Mouse (Mus musculus): ENCODE results near the gene Ezr. TPM values are rescaled to one million over a fixed set of nuclear protein-coding genes. Genes with fewer than 3 reads are reported as not detected.
"Not testable (repeated sequence)": the region's sequence is repeated elsewhere in the genome, so short reads cannot be mapped to it uniquely, and the experiment has no call there.

The Ezr gene
- polyA plus RNA-seq, 1 experiment: 84.0 TPM

DNA sequence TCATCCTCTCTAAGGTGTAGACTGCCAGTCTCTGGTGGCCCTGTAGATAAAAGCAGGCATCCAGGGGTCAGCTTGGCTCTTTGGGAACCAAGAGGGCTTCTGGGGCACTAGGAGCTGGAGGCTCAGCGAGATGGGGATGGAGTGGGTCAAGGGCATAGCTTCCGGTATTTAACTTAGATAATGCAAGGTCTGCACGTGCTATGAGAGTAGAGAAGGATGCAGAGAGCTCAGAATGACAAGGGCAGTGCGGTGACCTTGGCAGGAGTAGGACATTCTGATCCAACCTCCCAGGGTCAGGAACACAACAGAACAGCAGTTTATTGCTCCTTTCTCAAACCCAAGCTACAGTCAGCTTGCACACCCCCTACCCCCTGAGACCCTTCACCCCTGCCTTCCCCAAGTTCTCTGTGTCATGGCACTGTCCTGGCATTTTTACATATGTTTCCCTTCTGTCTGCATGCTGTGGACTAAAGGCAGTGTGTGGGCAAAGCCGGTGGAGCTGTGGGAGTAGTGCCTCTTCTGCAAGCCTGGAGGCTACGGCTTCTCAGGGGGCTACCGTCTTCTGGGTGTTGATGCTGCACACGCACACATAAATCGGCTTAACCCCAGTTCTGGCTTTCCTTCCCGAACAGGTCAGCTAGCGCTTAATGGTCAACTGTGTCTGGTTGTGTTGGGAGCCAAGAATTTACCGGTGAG lies 47.7 kb downstream of the Ezr start:
- TF ChIP-seq POLR2A (IDR thresholded peaks at IDR 0.05; ENCODE audit: borderline replicate concordance, extremely low read depth, low read depth, low read length) (no peak), CTCF (IDR thresholded peaks at IDR 0.05; ENCODE audit: insufficient read depth, low read length) (no peak)

DNA sequence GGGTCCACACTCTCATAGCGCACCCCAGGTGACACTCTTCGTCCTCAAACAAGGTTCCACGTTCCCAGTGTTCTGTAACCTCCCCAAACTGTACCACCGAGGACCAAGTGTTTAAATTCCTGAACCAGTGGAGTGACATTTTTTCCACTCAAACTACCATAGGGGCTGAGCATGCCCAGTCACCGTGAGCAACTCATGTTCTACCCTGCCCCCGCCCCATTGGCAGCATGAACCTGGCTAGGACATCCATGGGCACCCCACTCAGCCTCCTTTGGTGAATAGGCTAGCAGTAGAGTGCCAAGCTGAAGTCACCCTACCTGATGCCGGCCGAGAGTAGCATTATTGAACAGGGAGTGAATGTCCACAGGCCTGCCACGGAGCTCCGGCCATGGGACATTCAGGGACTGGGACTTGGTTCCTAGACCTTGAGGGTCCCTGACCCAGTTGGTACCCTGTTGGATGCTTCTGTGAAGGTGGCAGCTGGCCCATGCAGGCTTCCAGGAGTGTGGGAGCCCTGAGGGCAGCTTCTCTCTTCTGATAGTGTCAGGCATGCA lies 49.2 kb downstream of the Ezr start:
- Histone ChIP-seq H3K4me3 (replicated peaks; ENCODE audit: extremely low read depth, low read depth, low read length) (no peak overlapping the region), H3K4me1 (ENCODE audit: control insufficient read depth, insufficient read depth, low read length) (peaks cover 4% of the 10 kb centered on the region)
- 88% methylated on average over 10 of the region's 10 CpGs for WGBS
- DNase-seq: no peak
- no peak for TF ChIP-seq POLR2A (IDR thresholded peaks at IDR 0.05; ENCODE audit: borderline replicate concordance, extremely low read depth, low read depth, low read length)
- TF ChIP-seq CTCF (IDR thresholded peaks at IDR 0.05; ENCODE audit: insufficient read depth, low read length): no peak

More for the DNA sequence above, 47.7 kb downstream of the Ezr start:
- Histone ChIP-seq H3K4me3 (replicated peaks; ENCODE audit: extremely low read depth, low read depth, low read length) (no peak overlapping the region), H3K4me1 (ENCODE audit: control insufficient read depth, insufficient read depth, low read length) (peaks cover 4% of the 10 kb centered on the region)
- 89% methylated on average over 12 of the region's 12 CpGs for WGBS
- DNase-seq: no peak

DNA sequence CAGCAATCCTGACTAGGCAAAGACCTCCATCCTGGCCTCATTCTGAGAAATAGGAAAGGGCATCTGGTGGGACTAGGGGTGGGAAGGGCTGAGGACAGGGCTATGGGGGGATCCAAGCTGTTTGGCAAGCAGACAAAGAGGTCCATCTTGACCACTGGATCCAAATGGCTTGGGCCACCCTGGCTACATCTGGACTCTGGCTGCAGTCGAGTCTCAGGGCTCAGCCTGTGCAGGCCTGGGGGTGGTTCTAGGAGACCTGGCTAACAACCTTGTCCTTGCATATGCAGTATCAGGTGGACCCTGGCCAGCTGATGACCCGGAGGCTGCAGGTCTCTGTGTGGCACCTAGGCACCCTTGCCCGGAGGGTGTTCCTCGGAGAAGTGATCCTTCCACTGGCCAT lies 49.9 kb downstream of the Ezr start:
- 97% methylated on average over 4 of the region's 4 CpGs for WGBS
- no peak for DNase-seq
- TF ChIP-seq POLR2A (IDR thresholded peaks at IDR 0.05; ENCODE audit: borderline replicate concordance, extremely low read depth, low read depth, low read length): no peak
- no peak for TF ChIP-seq CTCF (IDR thresholded peaks at IDR 0.05; ENCODE audit: insufficient read depth, low read length)
- Histone ChIP-seq H3K4me1 (ENCODE audit: control insufficient read depth, insufficient read depth, low read length) (peaks cover 4% of the 10 kb centered on the region), H3K4me3 (replicated peaks; ENCODE audit: extremely low read depth, low read depth, low read length) (no peak overlapping the region)

DNA sequence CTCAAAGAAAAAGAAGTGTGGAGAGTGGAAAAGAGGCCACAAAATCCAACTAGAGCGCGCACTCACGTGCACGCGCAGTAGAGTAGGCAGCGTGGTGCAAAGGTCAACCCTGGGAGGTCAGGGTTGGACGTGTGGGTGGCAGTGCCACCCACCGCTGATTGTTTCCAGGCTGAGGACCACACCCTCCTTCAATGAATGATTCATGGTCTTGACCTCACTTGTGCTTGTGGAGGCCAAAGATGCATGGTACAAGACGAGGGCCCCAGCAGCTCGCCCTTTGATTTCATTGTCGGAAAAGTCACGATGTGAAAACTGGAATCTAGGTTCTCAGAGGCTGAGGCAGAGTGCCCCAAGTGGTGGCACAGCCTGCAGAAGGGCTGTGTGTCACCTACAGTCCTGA lies 51.0 kb downstream of the Ezr start:
- peaks cover 2% of the 10 kb centered on the region for H3K4me1 ChIP-seq (ENCODE audit: control insufficient read depth, insufficient read depth, low read length)
- H3K4me3 ChIP-seq (replicated peaks; ENCODE audit: extremely low read depth, low read depth, low read length): no peak overlapping the region
- WGBS: 76% methylated on average over 12 of the region's 12 CpGs
- no peak for DNase-seq
- TF ChIP-seq CTCF (IDR thresholded peaks at IDR 0.05; ENCODE audit: insufficient read depth, low read length): no peak
- TF ChIP-seq POLR2A (IDR thresholded peaks at IDR 0.05; ENCODE audit: borderline replicate concordance, extremely low read depth, low read depth, low read length): no peak

DNA sequence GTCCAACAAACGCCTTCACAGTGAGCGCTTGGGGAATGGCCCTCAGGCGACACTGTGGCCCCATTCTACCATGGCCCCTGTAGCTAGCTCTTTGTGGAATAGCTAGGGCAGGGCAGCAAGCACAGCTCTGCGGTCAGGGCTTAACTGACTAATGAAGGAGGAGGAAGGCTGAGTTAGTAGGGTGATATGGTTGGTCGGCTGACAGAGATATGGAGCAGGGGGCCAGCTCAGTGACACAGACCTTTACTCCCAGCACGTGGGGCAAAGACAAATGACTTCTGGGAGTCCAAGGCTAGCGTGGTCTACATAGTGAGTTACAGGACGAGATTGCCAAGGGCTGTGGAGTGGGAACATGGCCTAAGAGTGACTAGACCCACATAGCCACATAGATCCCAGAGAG lies 51.5 kb downstream of the Ezr start:
- DNase-seq: no peak
- WGBS: 87% methylated on average over 8 of the region's 8 CpGs
- Histone ChIP-seq H3K4me1 (ENCODE audit: control insufficient read depth, insufficient read depth, low read length) (no peaks in the 10 kb centered on the region; the same call in 1 of the 2 replicates), H3K4me3 (replicated peaks; ENCODE audit: extremely low read depth, low read depth, low read length) (no peak overlapping the region)
- TF ChIP-seq CTCF (IDR thresholded peaks at IDR 0.05; ENCODE audit: insufficient read depth, low read length) (no peak), POLR2A (IDR thresholded peaks at IDR 0.05; ENCODE audit: borderline replicate concordance, extremely low read depth, low read depth, low read length) (no peak)

DNA sequence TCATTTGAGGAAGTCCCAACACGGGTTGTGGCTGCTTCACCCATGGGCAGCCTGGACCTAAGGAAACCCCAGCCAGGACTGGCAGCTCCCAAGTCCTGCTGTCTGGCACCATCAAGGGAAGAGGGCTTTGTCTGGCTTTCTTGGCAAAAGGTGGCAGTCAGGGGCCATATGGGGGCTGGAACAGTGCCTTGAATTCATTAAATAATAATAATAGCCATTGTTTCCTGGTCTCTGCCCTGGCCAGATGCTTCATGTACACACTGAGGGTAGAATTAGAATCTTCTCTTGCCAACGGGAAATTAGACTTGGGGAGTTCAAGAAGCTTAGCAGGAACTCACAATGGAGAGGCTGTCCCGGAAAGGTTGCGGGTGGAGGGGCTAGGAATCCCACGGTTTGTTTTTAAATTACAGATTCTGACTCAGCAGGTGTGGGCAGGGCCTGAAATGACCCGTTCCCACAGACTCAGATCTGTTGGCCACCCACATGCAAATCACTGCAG lies 53.3 kb downstream of the Ezr start:
- Histone ChIP-seq H3K4me1 (ENCODE audit: control insufficient read depth, insufficient read depth, low read length) (no peaks in the 10 kb centered on the region; the same call in 1 of the 2 replicates), H3K4me3 (replicated peaks; ENCODE audit: extremely low read depth, low read depth, low read length) (no peak overlapping the region)
- 15% methylated on average over 6 of the region's 6 CpGs for WGBS
- TF ChIP-seq POLR2A (IDR thresholded peaks at IDR 0.05; ENCODE audit: borderline replicate concordance, extremely low read depth, low read depth, low read length): no peak
- no peak for TF ChIP-seq CTCF (IDR thresholded peaks at IDR 0.05; ENCODE audit: insufficient read depth, low read length)
- DNase-seq: peak; percentile 9

DNA sequence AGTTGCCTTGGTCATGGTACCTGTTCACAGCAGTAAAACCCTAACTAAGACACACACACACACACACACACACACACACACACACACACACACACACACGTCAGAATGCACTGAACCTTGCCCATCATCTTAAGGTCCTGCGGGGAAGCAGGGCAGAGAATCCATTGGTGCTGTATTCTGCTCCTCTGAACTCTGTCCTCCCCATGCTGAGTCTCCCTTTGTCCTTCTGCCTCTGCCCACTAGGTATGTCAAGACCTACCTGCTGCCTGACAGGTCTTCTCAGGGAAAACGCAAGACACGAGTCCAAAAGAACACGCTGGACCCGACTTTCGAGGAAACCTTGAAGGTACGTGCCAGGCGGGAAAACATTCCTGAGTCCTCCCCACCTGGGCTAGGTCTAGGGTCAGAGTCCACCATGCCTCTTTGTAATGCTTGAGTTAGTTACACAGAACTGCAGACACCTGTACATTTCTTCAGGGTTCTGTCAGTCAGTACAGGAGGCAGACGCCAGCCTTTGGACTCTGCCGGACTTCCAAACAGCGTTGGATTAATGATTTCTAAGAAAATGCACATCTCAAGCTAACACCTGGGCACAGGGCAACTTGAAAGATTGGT lies 54.5 kb downstream of the Ezr start:
- TF ChIP-seq CTCF (IDR thresholded peaks at IDR 0.05; ENCODE audit: insufficient read depth, low read length) (no peak), POLR2A (IDR thresholded peaks at IDR 0.05; ENCODE audit: borderline replicate concordance, extremely low read depth, low read depth, low read length) (no peak)
- WGBS: 92% methylated on average over 12 of the region's 12 CpGs
- Histone ChIP-seq H3K4me3 (replicated peaks; ENCODE audit: extremely low read depth, low read depth, low read length) (no peak overlapping the region), H3K4me1 (ENCODE audit: control insufficient read depth, insufficient read depth, low read length) (no peaks in the 10 kb centered on the region; the same call in 1 of the 2 replicates)
- DNase-seq: no peak

DNA sequence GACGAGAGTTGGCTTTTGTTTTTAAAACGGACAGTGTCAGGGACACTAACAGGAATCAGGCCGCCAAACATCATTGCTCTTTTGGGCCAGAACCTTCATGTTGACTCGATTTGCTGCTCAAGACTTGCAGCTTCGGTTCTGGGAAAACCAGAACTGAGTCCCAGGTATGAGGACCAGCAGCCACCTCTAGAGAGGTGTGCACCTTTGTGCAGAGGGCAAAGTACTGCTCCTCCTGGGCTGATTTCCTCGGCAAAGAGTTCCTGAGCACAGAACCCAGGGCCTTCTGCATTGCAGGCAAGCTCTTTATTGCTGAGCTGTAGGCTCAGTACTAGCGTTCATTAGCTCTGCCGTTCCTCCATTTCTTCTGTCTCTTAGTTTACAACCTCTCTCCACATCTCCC lies 68.6 kb downstream of the Ezr start:
- H3K4me1 ChIP-seq (ENCODE audit: control insufficient read depth, insufficient read depth, low read length); DNase-seq; H3K4me3 ChIP-seq (replicated peaks; ENCODE audit: extremely low read depth, low read depth, low read length): not testable (repeated sequence)
- 83% methylated on average over 8 of the region's 8 CpGs for WGBS

DNA sequence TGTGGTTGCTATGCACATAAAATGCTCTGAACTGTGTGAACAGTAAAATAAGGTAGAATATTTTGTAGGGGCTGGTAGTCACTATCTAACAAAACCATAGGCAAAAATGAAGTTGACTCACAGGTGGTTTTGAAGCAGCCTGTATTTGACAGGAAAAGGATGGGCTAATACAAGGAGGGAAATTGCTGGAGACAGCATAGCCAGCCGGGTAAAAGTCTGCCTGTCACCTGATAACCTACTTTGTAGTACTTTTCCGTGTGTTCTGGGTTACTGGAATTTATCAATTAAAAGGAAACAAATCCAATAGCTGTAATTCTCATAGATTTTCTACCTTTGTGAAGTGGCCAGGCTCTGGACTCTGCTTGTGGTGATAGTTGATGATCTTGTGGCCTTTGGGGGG lies 69.1 kb downstream of the Ezr start:
- not testable (repeated sequence) for DNase-seq; H3K4me1 ChIP-seq (ENCODE audit: control insufficient read depth, insufficient read depth, low read length); H3K4me3 ChIP-seq (replicated peaks; ENCODE audit: extremely low read depth, low read depth, low read length)
- WGBS: 63% methylated on average over 2 of the region's 2 CpGs

DNA sequence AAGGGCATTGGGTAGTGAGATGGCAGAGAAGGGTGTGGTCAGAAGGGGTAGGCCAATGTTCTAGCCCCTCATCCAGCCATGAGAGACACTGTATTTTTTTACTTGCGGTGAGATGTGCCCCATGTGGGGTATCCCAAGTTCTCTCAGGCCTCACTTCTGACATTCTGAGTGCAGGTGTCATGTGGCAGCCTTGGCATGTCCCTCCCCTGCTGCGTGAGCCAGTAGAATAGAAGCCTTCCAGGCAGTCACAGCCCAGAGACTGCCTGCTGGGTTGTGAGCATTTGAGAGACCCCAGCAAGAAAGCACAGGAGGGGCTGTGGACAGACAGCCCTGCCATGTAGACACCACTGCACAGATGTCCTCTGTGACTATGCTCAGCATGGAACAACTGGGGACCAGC lies 74.4 kb downstream of the Ezr start:
- 94% methylated on average over 2 of the region's 2 CpGs for WGBS
- not testable (repeated sequence) for H3K4me1 ChIP-seq (ENCODE audit: control insufficient read depth, insufficient read depth, low read length); H3K4me3 ChIP-seq (replicated peaks; ENCODE audit: extremely low read depth, low read depth, low read length); DNase-seq

DNA sequence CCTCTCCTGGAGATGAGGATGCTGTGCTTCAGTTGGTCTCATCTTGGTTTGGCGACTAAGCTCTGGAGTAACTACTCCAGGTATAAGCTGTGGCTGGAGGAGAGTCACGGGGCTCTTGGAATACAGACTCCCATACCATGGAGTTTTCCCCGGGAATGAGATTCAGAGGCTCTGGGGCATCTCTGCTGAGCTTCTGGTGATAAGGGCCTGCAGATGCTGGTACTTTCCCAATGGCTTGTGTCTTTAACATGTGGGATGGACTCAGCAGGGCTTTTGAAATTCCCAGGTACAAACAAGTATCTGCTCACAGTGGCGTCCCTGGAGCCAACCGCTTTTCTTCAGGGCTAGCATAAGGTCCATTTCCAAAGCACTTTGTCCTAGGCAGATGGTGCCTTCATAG lies 75.2 kb downstream of the Ezr start:
- H3K4me1 ChIP-seq (ENCODE audit: control insufficient read depth, insufficient read depth, low read length); H3K4me3 ChIP-seq (replicated peaks; ENCODE audit: extremely low read depth, low read depth, low read length); DNase-seq: not testable (repeated sequence)
- 91% methylated on average over 5 of the region's 5 CpGs for WGBS

DNA sequence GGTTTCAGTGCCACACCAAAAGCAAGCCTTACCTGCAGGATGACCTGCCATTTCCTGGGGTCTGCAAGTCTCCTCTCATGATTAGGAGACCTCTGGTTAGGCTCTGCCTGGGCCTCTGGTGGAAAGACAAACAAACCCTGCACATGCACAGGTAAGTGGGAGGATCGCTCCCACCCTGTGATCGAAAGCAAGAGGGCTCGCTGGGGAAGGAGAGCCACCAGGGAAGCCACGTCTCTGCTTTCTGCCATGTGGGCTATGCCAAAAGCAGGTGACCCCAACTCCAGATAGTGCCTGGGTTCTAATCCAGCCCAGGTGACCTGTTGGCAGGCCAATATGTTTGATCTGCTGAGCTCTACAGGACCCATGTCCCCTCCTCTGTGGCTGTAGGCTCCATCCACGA lies 76.1 kb downstream of the Ezr start:
- H3K4me1 ChIP-seq (ENCODE audit: control insufficient read depth, insufficient read depth, low read length); H3K4me3 ChIP-seq (replicated peaks; ENCODE audit: extremely low read depth, low read depth, low read length); DNase-seq: not testable (repeated sequence)
- 94% methylated on average over 5 of the region's 5 CpGs for WGBS

DNA sequence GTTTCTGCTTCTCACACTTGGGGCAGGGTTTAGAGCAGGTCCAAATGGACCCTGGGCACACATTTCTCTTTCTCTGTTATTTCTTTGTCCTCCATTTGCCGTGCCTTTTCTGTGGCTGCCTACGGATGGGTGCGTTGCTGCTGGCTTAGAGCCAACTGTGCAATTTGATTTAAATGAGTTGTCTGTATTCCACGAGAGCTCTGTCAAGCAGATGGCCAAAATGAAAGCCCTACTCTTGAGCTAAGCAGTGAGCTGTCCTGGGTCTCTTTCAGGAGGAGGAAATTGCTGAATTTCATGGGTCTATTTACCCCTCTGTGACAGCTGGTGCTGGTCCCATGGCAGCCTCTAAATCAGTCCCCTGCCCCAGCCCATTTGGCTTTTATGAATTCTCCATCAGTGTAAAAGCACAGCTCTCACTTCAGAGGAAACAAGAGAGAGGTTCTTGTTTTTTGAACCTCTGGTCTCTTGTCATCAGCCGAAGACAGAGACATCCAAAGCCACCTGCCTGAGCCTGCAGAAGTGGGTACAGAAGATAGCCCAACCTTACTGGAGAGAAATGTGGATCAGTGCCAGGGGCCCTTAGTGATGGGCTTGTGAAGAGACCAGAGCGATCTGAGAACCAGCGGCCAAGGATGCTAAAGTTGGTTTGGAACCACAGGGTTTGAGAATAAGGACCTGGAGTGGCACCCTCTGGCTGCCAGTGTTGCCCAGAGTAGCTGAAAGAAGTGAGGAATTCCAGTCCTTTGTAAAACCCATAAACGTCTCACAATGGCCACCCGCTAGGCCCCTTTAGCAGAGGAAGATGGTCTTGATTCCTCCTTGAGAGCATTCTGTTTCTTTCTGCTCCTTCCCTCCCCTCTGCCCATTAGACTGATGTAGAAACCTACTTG lies 79.0 kb downstream of the Ezr start:
- WGBS: 65% methylated on average over 8 of the region's 9 CpGs
- not testable (repeated sequence) for H3K4me1 ChIP-seq (ENCODE audit: control insufficient read depth, insufficient read depth, low read length); DNase-seq

More for the DNA sequence above, 79.0 kb downstream of the Ezr start:
- not testable (repeated sequence) for H3K4me3 ChIP-seq (replicated peaks; ENCODE audit: extremely low read depth, low read depth, low read length)

All from lung, adult 2 months (tissue).